ENCODE assay signal across 16 mouse cellular contexts in genomic region chr16:31170297-31170696, GRCm38 (mm10). TPM values are rescaled to one million over a fixed set of nuclear protein-coding genes. Genes with fewer than 3 reads are reported as not detected.
A peak's percentile ranks its signal among the peaks of the same experiment; 100 is the strongest.
DNase-seq lines count a peak whose midpoint lies in the region; ATAC-seq and TF ChIP-seq lines count a peak whose summit lies in the region.
"Had no signal": no experiment of that assay in that cellular context is flagged by ENCODE, and none has a peak within 500 bp of the region (broad histone marks: within the 10 kb centered on the region; RNA-seq: fewer than 3 reads in every experiment).

No protein-coding gene starts in this region.

- no peaks in the 10 kb centered on the region for H3K27me3 ChIP-seq in liver, embryonic 14.5 days (ENCODE audit: control insufficient read depth, insufficient read depth, low read length)
- no peaks in the 10 kb centered on the region for H3K27me3 ChIP-seq in liver, embryonic 11.5 days (replicated peaks; ENCODE audit: control insufficient read depth, insufficient read depth, low read length)
- H3K27me3 ChIP-seq: embryonic facial prominence, embryonic 13.5 days; heart, embryonic 12.5 days; hindbrain, embryonic 12.5 days; midbrain, embryonic 15.5 days had no signal

- peak; percentile 66 for TF ChIP-seq CTCF in liver, embryonic 14.5 days (IDR thresholded peaks at IDR 0.05; ENCODE audit: low read depth)

- WGBS in liver, embryonic 14.5 days (ENCODE audit: insufficient replicate concordance), result 71% methylated on average over 8 of the region's 8 CpGs
- 90% methylated on average over 8 of the region's 8 CpGs for WGBS in liver, embryonic 11.5 days

- H3K4me3 ChIP-seq in liver, embryonic 14.5 days (ENCODE audit: insufficient read depth in 1 of 2, low read depth in 2 of 2, low read length in 2 of 2), result no peak overlapping the region
- H3K4me3 ChIP-seq in liver, embryonic 11.5 days (ENCODE audit: low read depth, low read length), result no peak overlapping the region
- H3K4me3 ChIP-seq: embryonic facial prominence, embryonic 13.5 days; heart, embryonic 12.5 days; hindbrain, embryonic 12.5 days; midbrain, embryonic 15.5 days had no signal

- DNase-seq in CD4-positive, CD25-positive, alpha-beta regulatory T cell, adult 2 months (ENCODE audit: low read depth, low spot score), result peak; percentile 35
- DNase-seq in liver, embryonic 14.5 days (ENCODE audit: low read depth in 3 of 3, low spot score in 3 of 3), result no peak
- DNase-seq in liver, embryonic 11.5 days (ENCODE audit: low spot score), result no peak
- DNase-seq in B cell, adult 2 months, result peak; percentile 49 to 52
- DNase-seq in ZHBTc4 (ENCODE audit: low read depth, low spot score), result peak; percentile 74
- no peak for DNase-seq in gastrocnemius, postnatal 10 days
- DNase-seq in cerebellum, adult 11-12 months, result no peak
- DNase-seq: adrenal gland, postnatal 14 days; kidney, postnatal 10 days; lung, postnatal 36 days; right cerebral cortex, adult 18-20 months had no signal

- no peak for TF ChIP-seq EP300 in liver, embryonic 14.5 days (IDR thresholded peaks at IDR 0.05; ENCODE audit: low read depth)

- no peak for ATAC-seq in CD4-positive, CD25-positive, alpha-beta regulatory T cell, adult 4 months
- no peak for ATAC-seq in liver, embryonic 14.5 days (ENCODE audit: insufficient read depth)
- no peak for ATAC-seq in liver, embryonic 11.5 days (replicated peaks; ENCODE audit: low FRiP score)
- ATAC-seq: midbrain, embryonic 15.5 days had no signal

- H3K9ac ChIP-seq in liver, embryonic 14.5 days (replicated peaks), result no peak overlapping the region
- no peak overlapping the region for H3K9ac ChIP-seq in liver, embryonic 11.5 days (ENCODE audit: low read depth, low read length)
- H3K9ac ChIP-seq: embryonic facial prominence, embryonic 13.5 days; heart, embryonic 12.5 days; hindbrain, embryonic 12.5 days; midbrain, embryonic 15.5 days had no signal

- no peaks in the 10 kb centered on the region for H3K36me3 ChIP-seq in liver, embryonic 14.5 days (replicated peaks; ENCODE audit: control insufficient read depth, insufficient read depth, low read depth)
- no peaks in the 10 kb centered on the region for H3K36me3 ChIP-seq in liver, embryonic 11.5 days (ENCODE audit: control insufficient read depth, insufficient read depth, low read length)
- H3K36me3 ChIP-seq: embryonic facial prominence, embryonic 13.5 days; heart, embryonic 12.5 days; hindbrain, embryonic 12.5 days; midbrain, embryonic 15.5 days had no signal

- no peak overlapping the region for H3K27ac ChIP-seq in liver, embryonic 14.5 days
- no peak overlapping the region for H3K27ac ChIP-seq in liver, embryonic 11.5 days (ENCODE audit: low read depth, low read length)
- H3K27ac ChIP-seq: embryonic facial prominence, embryonic 13.5 days; hindbrain, embryonic 12.5 days; midbrain, embryonic 15.5 days had no signal

- H3K4me2 ChIP-seq in liver, embryonic 14.5 days (ENCODE audit: low read depth), result no peak overlapping the region
- H3K4me2 ChIP-seq in liver, embryonic 11.5 days, result no peak overlapping the region
- H3K4me2 ChIP-seq: embryonic facial prominence, embryonic 13.5 days; heart, embryonic 12.5 days; hindbrain, embryonic 12.5 days; midbrain, embryonic 15.5 days had no signal

- H3K4me1 ChIP-seq in liver, embryonic 14.5 days (replicated peaks; ENCODE audit: control insufficient read depth in 2 of 2, insufficient read depth in 2 of 2, low read length in 1 of 2), result peaks cover 0 to 33% of the 10 kb centered on the region in 2 experiments; a peak in 2 of 4 replicates
- peaks cover 23% of the 10 kb centered on the region for H3K4me1 ChIP-seq in liver, embryonic 11.5 days (replicated peaks; ENCODE audit: control insufficient read depth, insufficient read depth, low read length)

- H3K9me3 ChIP-seq in liver, embryonic 14.5 days (ENCODE audit: control insufficient read depth, low read length), result no peaks in the 10 kb centered on the region
- H3K9me3 ChIP-seq in liver, embryonic 11.5 days (ENCODE audit: control insufficient read depth, low read length), result no peaks in the 10 kb centered on the region
- H3K9me3 ChIP-seq: embryonic facial prominence, embryonic 13.5 days; heart, embryonic 12.5 days; hindbrain, embryonic 12.5 days; midbrain, embryonic 15.5 days had no signal

RNA-seq across cellular contexts. Expression of gene Acap2, which starts 30.7 kb away (rescaled TPM):
- polyA plus RNA-seq in CD4-positive, CD25-positive, alpha-beta regulatory T cell, adult 4 months (2017; shearing (Covaris generic)), result 10 to 100 TPM; 11.1 to 13.0 TPM
- polyA plus RNA-seq in liver, embryonic 14.5 days (2012; rRNA removed), result 3.2 and 4.4 TPM in 2 replicates
- 4.9 and 5.1 TPM in 2 replicates for polyA plus RNA-seq in liver, embryonic 14.5 days (2014; fragmentation: Nextera tagmentation; extraction: Ambion mirVana)
- polyA plus RNA-seq in liver, embryonic 11.5 days (2014; fragmentation: Nextera tagmentation; extraction: Ambion mirVana), result 17.2 and 19.9 TPM in 2 replicates
- 10 to 100 TPM; 21.1 to 23.8 TPM for total RNA-seq in gastrocnemius, postnatal 10 days (2021)

Comparison
In these comparisons a context has a peak if more than half of its experiments do, and no peak if none do; other contexts are left out.
1. DNase-seq: peak in CD4-positive, CD25-positive, alpha-beta regulatory T cell, adult 2 months (single experiment), B cell, adult 2 months (2 of 2) and ZHBTc4 (single experiment); none in liver, embryonic 14.5 days (0 of 3), liver, embryonic 11.5 days (single experiment), gastrocnemius, postnatal 10 days (single experiment) and cerebellum, adult 11-12 months (single experiment).